Mouse (Mus musculus) retina, adult 2 months (tissue): Measurements from ENCODE around the gene Adam15.

ENCODE experiments used
- DNase-seq: peaks from one replicate; pipeline ENCODE4 v3.0.0-alpha.2; 2012; ENCODE audit warnings: low read depth, low spot score

Gene Adam15

DNA sequence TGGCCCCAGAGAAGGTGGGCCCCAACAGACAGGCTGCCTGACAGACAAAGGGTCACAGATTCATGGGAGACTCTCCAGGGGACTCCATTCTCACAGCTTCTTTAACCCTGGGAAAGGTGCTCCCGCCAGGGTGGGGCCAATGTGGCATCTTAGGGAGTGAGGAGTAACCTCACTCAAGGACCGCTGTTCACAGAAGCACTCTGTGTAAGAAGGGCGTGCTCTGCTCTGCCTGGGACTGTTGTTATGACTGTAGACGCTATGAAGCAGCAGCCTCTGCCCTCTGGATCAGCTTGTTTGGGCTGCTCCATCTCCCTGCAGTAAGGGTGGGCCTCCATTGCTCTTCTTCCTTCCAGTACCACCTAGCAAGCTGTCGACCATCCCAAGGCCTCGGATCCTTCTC lies 45.4 kb downstream of the Adam15 start:
- no peak for DNase-seq

DNA sequence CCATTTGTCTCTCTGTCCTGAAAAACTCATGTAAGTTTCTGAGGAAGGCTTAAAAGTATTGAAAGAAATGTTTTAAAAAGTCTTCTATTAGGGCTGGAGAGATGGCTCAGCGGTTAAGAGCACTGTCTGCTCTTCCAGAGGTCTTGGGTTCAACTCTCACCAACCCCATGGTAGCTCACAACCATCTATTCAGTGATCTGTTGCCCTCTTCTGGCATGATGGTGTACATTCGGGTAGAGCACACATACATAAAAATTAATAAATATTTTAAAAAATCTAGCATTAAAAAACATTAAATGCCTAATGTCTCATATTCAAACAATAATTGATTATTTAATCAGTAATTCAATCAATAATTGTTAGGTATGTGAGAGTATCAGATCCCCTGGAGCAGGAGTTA lies 49.3 kb downstream of the Adam15 start:
- DNase-seq: no peak

DNA sequence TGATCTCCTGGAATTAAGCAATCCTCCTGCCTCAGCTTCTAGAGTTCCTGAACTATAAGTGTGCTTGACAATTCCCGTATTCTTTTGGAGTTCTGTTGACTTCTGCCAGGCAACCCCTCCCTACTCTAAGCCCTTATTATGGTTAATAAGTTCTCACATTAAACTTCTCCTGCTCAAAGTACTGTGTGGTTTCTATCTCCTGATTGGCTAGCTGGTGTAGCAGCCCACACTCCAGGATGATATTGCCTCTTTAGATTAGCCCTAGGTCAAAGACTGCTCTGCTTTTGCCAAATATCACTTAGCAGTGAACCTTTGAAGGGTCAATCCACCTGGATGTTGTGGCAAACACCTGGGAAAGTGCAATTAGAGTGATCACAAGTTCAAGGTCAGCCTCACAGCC lies 49.7 kb downstream of the Adam15 start:
- no peak for DNase-seq

DNA sequence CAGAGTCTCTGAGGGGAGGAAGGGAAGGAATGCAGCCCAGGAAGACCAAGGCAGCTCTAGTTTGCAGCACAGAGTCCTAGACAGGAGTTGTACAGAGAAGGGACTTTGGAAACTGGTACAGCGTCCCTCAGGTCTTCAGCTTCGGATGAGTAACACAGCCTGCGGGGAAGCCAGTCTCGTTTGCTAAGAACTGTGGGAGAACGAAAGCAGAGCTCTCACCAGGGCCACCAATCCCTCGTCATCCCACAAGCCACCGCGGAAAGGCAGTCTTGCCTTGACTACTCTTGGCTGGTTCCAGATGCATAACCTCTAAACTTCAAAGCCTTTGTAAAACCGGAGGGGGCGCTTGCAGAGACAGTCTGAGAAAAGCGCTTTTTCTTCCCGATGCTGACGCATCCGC lies 50.3 kb downstream of the Adam15 start:
- no peak for DNase-seq

DNA sequence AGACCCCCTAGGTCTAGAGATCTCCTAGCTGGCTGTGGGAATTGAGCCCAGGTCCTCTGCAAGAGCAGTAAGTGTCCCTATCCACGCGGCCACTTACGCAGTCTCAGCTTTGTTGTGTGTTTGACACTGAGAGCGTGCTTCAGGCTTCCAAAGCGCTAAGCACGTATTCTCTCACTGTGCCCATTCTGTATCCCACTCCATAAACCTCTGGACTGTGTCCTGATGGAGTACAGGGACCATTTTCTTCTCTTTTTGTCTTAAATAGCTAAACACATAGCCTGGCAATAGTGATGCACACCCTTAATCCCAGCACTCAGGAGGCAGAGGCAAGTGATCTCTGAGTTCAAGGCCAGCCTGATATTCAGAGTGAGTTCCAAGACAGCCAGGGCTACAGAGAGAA lies 50.9 kb downstream of the Adam15 start:
- no peak for DNase-seq

DNA sequence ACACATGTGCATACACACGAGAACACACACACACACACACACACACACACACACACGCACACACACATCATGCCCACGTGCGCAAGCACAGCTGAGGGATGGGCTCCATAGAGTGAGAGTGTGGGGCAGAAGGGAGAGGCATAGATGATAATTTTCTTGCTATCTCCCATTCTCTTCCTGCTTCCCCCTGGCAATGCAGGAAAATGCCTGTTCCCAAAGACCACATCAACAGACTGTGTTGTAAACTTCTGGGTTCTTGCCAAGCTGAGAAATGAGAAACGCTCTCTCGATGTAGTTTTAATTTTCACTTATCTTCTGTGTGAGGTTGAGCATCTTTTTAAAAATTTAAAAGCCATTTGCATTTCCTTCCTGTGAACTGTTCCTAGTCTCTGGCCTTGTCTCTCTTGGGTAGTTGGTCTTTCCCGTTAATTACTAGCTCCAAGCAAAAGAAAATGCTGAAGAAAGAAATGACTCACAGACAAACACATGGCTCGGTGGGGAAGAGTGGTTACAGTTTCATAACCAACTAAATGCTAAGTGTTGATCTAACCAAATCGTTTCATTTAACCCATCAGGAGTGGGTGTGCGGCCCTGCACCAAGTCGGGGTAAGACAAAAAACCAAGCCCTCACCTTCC lies 52.9 kb downstream of the Adam15 start:
- DNase-seq: no peak

DNA sequence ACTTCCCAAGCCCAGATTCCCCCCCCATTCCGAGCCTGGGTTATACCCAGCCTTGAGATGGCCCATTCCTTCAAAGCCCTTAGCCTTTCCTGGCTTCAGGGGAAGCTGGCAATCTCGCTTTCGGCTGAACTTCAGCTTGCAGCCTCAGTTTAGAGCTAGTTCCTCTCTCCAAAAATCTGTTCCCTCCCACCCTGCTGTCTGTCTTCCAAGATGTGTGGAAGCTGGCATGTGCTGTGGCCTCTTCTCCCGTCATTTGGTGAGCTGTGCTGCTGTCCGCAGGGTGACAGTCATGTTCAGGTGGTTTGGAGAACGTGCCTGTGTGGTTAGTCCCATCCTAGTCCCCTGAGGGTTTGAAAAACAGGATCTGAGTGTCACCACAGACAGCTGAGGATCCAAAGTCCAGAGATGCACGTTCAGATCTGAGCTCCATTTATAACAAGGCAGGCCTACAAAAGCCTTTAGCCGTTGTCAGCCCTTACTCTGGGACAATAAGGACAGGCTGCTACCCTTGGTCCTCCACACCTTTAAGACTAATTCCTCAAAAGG lies 54.0 kb downstream of the Adam15 start:
- no peak for DNase-seq

DNA sequence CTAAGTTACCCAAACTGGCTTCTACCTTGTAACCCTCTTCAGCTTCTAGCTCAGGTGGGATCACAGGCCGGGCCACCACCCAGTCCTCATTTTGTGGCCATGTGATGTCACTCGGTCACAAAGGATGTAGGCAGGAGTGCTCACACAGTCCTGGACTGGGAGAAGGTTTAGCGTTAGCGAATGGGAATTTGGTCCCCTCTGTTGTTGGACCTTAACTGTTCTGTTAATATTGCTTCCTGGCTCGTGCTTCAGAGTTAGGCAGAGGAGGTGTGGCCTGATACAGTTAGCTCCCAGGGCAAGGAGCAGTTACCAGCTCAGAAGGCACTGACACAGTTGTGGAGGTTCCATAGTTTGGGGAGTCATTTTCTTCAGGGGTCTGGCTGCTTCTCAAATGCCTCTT lies 55.6 kb downstream of the Adam15 start:
- no peak for DNase-seq

DNA sequence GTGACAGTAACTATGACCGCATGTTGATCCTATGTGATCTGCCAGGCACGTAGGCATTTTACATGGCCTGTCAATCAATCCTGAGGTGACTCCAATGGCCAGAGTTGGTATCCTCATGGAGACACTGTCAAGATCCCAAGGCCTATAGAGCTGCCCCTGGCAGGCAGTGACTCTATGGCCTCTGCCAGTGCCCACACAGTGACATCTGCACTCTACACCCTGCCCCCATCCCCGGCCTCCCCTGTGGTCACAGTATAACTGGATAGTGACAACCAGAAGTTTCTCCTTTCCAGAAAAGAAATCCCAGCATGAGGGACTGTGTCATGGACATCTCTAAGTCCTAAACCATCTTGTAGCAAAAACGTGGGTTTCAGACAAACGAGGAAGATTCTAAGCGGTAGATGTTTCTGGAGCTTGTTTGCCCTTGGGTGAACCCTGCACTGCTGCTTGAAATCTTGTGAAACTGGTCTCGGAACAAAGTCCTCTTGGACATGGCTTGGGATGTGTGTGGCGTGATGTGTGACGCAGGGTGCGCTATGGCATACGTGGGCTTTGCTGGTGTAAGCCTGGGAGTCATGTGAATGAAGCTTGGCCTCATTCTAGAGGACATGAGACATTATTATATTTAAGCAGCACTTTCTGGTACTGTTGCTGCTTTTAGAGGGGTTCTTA lies 56.4 kb downstream of the Adam15 start:
- DNase-seq: no peak

DNA sequence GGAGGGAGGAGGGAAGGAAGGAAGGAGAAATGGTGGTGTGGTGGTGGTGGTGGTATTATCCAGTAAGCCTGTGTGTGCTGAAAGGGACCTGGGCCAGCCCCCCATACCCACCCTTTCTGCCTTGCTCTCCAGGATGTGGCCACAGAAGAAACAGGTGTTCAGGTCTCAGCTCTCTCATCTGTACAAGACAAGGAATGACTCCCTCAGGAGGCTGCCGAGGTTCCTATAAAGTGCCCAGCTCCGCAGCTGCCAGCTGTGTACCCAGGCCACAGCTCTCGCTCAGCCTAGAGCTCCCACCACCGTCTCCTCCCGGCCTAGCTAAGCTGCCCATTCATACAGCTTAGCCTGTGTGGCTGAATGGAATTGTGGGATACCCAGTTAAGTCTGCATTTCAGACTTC lies 57.5 kb downstream of the Adam15 start:
- no peak for DNase-seq

DNA sequence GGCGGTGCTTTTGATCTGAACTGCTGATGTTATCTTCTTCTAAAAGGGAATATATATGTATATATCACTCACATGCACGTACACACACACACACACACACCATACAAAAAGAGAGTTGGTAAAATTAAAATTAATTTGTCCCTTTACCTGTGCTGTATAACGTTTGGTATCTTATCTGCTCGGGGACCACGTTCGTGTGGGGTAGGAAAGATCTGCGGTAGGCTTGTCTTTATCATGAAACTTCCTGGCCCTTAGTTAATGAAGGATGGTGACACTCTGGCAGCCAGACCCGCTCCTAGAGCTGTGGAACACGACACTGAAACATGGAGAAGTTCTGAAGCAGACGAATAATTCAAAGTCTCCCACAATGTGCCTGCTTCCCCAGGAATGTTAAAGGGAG lies 57.9 kb downstream of the Adam15 start:
- no peak for DNase-seq
